Mouse (Mus musculus) kidney, adult 8-10 months (tissue): Measurements from ENCODE around the gene Chic1.

Experiments
- DNase-seq, 2 experiments: peaks; one replicate each; pipeline ENCODE4 v3.0.0; 2022

The Chic1 gene

DNA sequence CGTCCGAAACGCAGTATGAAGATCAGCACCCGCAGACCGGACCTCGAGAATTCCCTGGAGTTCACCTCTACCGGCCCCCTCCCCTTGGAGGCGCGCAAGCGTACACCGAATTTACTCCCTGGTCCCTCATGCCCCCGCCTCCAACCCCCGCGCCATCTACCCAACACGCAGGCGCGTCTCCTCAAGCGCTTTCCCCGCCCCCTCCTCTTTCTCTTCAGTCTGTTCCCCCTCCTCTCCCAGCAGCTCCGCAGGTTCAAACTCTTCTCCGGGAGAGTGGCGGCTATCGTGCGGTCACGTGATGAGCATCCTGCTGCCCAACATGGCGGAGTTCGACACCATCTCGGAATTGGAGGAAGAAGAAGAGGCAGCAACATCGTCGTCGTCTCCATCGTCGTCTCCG, at the start of gene Chic1:
Gene Chic1 (plus strand): TSS at position 190 of the 400 bp plus-strand sequence.
- peak; percentile 66 to 74 for DNase-seq

GRCm38 (mm10) chrX:103308262-103308661, 48.0 kb upstream of the Chic1 start:
- no peak for DNase-seq

DNA sequence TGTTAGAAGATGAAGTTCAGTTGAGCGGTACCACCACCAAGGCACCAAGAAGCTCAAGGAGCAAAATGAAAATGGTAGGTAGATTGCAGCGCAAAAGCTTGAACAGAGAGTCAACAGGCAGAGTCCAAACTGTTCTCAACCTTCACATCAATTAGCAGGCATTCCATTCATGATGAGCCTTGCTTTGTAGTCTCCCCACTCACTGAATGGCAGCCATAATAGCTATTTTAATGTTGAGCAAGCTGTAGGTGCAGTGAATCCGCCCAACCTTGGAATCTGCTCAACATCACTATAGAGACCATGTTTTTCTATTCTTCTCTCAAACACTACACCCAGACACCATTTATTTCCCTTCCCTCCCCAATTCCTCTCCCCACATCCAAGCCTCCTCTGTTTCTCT, 44.6 kb upstream of the Chic1 start:
- DNase-seq, result no peak

GRCm38 (mm10) chrX:103314146-103314545, 42.1 kb upstream of the Chic1 start:
- DNase-seq, result peak; percentile 52 to 58

GRCm38 (mm10) chrX:103321146-103321545, 35.1 kb upstream of the Chic1 start, which contains the start of gene Cdx4:
Cdx4 (plus strand) TSS chrX:103321398.
- DNase-seq, result no peak

DNA sequence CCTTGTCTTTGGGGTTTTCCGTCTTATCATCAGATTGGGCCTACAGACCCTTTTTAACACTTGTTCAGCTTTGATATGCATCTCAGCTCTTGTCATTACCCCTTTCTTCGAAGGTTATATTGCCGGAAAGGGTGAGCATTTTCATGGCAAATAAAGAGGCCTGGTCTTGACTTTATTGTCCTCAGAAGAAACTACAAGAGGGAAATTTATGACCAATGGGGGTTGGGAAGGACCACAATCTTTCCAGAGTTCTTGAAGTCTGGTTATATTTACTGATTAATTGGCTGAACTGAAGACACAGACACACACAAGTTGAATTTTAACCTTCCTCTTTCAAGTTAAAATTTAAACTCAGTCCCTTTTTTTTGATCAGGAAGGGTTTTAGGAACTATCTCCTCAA, 30.4 kb upstream of the Chic1 start:
- DNase-seq, result peak in 1 of 2 experiments; percentile 14

DNA sequence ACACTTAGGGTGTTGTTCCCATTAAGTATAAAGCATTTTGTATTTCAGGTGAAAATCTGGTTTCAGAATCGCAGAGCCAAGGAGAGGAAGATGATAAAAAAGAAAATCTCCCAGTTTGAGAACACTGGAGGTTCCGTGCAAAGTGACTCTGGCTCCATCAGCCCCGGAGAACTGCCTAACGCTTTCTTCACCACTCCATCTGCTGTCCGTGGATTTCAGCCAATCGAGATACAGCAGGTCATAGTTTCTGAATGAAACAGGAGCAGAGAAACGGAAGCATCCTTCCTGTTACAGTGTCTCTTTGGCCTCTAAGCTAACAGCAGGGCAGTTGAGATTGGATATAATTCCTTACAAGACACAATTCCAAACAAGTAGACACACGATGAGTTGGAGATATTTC, 26.9 kb upstream of the Chic1 start:
- no peak for DNase-seq

- no peak for DNase-seq
These were observed 25.0 kb upstream of the Chic1 start for GRCm38 (mm10) chrX:103331125-103331858.

DNA sequence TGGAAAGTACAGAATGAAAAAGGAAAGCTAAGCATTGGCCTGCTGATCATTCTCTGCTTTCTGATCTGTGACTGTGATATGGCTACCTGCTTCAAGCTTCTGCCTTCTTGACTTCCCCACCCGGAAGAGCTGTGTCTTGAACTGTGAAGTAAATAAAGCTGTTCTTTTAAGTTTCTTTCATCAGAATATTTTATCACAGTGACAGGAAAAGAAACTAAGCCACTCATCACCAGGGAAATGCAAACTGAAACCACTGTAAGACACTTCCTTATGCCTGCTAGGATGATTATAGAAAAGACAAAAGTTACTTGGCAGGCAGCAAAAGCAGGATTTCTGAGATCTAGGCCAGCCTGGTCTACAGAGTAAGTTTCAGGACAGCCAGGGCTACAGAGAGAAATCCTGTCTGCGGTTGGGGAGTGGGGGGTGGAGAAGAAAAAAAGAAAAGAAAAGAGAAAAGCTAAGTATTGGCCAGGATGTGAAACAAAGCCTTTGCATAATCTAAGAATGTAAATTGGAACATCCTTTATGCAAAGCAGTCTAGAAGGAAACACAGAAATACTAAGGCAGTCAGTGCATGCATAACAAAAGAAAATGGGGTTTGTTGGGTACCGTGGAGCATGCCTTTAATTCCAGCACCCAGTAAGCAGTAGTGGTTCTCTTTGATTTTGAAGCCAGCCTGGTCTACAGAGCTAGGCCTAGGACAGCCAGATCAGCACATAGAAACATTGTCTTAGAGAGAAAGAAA, 14.7 kb upstream of the Chic1 start:
- no peak for DNase-seq

DNA sequence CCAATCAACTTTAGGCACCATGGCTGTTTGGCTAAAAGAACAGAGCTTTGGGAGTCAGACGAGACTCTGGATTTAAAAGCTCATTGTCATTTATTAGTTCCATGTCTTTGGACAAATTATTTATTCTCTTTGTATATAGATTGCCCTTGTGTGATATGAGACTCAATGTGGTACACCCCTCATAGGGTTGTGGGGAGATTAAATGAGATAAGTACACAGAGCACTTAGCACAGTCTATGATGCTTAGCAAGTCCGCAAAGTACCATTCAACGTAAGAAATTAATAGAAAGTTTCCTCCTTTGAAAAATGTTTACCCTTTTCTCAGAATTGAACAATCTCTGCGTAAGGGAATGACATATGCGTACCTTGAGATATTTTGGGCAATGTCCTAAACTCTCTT, 492 bp upstream of the Chic1 start:
- DNase-seq, result no peak

DNA sequence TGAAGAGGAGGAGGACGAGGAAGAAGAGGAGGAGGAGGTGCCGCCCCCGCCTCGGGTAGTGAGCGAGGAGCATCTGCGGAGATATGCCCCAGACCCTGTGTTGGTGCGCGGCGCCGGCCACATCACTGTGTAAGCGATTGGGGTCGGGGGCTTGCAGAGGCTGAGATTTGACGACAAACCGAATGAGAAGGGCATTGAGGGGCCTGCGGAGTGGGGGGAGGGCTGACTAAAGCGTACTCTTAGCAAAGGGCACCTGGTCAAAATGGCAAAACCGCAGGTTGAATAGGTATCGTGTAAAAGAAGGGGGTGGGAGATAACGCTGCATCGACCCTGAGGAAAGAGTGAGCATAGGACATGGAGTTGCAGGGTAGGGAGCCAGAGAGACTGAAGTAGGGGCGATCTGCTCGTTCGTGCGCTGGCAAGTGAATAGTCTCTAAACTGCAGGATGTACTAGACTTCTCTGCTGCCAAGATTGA, 523 bp downstream of the Chic1 start:
- peak in 1 of 2 experiments; percentile 2 for DNase-seq

GRCm38 (mm10) chrX:103366201-103366600, 9.9 kb downstream of the Chic1 start:
- DNase-seq, result no peak

- no peak for DNase-seq
These were observed 12.4 kb downstream of the Chic1 start for GRCm38 (mm10) chrX:103368650-103369049.

GRCm38 (mm10) chrX:103371221-103371620, 14.9 kb downstream of the Chic1 start:
- peak; percentile 10 to 16 for DNase-seq

GRCm38 (mm10) chrX:103371627-103372026, 15.4 kb downstream of the Chic1 start:
- DNase-seq, result no peak

DNA sequence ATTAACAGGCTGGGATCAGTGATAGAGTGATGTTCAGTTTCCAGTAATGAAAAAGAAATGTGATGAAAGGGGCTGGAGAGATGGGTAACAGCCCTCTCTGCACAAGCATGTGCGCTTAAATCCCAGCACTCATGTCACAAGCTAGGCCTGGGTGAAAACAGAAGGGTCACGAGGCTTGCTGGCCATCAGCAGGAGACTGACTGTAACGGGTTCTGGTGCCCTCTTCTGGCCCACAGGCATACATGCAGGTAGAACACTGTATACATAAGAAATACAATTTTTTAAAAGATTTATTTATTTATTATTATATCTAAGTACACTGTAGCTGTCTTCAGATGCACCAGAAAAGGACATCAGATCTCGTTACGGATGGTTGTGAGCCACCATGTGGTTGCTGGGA, 18.0 kb downstream of the Chic1 start:
- peak in 1 of 2 experiments; percentile 8 for DNase-seq

- DNase-seq, result no peak
These were observed 28.3 kb downstream of the Chic1 start for GRCm38 (mm10) chrX:103384528-103384927.

DNA sequence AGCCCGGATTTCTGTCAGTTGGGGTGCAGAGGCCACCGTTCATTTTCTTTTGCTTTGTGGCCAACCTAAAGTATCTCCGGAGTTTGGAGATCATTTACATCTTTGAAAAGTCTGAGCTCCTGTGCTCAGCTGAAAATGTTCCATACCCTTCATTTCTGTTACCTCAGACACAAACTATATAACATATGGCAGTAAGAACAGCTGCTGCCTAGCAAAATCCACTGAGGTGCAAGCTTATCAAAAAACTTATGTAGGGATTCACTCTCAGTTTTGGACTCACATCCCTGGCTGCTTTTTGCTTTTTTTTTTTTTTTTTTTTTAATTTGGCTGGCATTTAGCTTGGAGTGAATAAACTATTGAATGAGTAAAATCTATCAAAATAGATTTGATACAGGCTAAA, 31.9 kb downstream of the Chic1 start:
- DNase-seq, result no peak

GRCm38 (mm10) chrX:103393841-103394240, 37.6 kb downstream of the Chic1 start:
- DNase-seq, result no peak

- no peak for DNase-seq
These were observed 48.7 kb downstream of the Chic1 start for GRCm38 (mm10) chrX:103405021-103405420.

DNA sequence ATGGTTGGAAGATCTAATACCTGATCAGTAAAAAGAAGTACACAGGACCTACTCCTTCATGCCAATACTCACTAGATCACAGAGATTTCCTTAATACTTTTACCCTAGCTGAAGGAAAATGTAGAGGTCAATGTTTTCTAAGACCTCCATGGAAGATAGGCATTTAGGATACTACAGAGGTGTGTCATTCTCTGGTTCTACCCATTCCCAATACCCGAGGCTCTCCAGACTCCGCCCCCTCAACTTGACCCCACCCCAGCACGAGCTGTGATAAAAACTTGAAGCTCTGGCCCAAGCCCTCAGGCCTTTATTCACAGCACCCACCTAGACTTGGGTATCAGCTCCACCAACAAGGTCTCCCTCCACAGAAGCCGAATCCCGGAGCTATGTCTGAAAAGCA, 57.9 kb downstream of the Chic1 start, which contains the start of gene Tsx:
Gene Tsx (plus strand): TSS at position 301 of the 400 bp plus-strand sequence.
- no peak for DNase-seq

- no peak for DNase-seq
These were observed 65.4 kb downstream of the Chic1 start, which contains the start of gene Gm26992 for GRCm38 (mm10) chrX:103421710-103422109. Gm26992 (plus strand) TSS chrX:103422010.

DNA sequence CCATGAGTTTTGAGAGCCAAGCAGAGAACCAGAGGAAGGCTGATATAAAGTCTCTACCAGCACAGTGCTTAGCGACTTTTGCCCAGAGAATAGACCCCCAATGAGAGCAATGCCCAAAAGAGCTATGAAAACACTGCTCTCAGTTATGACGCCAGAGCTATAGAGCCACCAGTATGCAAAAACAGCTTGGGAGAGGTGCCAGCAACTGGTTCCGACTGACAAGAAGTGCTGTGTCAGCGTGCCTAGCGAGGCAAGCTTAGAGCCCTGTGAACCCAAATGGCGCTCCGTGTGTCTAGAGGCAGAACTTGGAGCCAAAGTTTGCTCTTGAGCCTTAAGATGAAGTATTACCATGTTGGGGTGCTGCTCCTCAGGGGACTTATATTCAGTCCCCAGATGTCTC, 71.4 kb downstream of the Chic1 start:
- peak in 1 of 2 experiments; percentile 2 for DNase-seq

DNA sequence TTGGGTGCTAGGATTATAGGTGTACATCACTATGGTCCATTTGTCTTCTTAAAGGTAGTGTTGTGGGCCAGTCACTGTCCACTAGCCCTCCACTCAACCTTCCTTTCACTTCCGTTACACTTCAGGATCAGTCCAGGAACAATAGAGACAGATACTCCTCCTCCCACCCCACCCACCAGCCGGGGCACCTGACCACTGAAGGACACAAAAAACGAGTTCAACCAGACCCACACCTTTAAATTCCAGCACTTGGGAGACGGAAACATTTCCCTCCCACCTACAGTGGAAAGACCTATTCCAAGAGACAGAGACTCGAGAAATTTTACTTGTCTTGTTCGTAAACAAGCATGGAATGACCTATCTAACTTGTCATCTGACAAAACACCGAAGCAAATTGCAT, 76.0 kb downstream of the Chic1 start:
- DNase-seq, result no peak
